Mouse (Mus musculus): Measurements from ENCODE around the gene Stk32c.

DNA sequence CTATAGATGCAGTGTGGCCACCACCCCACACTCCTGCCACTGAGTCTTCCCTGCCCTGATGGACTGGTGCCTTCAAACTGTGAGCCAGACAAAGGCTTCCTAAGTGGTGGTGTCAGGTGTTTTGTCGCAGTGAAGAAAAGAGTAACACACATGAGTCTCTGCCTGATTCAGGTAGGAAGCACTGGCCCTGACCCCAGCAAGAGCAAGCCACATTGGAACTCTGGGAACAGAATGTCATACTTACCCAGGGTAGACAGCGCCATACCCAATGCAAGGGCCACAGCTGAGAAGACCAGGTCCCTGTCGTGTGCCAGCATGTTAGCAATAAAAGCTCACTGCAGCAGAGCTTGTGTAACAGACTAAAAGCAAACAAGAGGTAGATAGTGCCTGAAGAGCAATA lies 33.0 kb downstream of the Stk32c start:
- TF ChIP-seq POLR2A (IDR thresholded peaks at IDR 0.05; ENCODE audit: extremely low read depth, insufficient read depth, low read length) (no peak), CTCF (IDR thresholded peaks at IDR 0.05; ENCODE audit: extremely low read depth, insufficient read depth, low read length) (no peak)
